Mouse (Mus musculus): ENCODE data around the gene Pno1. TPM values are rescaled to one million over a fixed set of nuclear protein-coding genes. Genes with fewer than 3 reads are reported as not detected.
A peak's percentile ranks its signal among the peaks of the same experiment; 100 is the strongest.

Pno1 gene
- polyA plus RNA-seq, 1 experiment from 2014 or later, result 50.3 TPM

DNA sequence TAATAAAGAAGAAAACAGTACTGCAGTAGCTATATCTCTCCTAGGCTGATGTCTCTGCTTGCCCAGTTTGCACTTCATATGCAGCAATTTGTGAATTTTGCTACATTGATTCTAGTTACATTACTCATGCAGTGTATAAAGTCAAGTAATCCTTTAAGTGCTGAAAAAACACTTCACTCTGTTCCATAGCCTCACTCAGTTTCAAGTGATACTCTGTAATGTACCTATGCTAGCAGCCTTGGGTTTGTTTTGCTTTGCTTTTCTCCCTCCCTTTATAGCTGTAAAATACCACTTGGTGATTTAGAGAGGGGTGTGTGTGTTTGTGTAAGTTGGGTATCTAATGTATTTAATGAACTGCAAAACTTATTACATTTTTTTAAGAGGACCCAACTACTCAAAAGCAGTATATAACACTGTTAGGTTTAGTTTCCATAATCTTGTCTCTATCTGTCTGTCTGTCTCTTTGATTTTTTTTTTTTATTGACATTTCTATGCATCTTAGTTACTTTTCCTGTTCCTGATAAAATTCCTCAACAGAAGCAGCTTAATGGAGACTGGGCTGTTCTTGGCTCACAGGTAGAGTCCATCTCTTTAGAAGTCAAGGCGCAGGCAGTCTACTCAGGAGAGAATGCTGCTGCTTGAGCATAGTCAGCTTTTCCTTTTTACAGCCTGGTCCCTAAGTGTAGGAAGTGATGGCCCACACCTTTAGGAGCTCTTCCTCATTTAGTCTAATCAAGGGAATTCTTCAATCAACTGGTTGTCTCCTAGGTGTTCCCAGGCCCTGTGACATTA, 40.2 kb downstream of the Pno1 start:
- peaks cover 3% of the 10 kb centered on the region; the same call in 1 of the 2 replicates for H3K9me3 ChIP-seq
- H3K27ac ChIP-seq, result no peak overlapping the region
- 91% methylated on average over 1 of the region's 1 CpGs for WGBS
- no peak for ATAC-seq (ENCODE audit: low FRiP score)
- peaks cover 5% of the 10 kb centered on the region; the same call in 1 of the 2 replicates for H3K36me3 ChIP-seq
- H3K4me1 ChIP-seq (replicated peaks), result peaks cover 28% of the 10 kb centered on the region
- H3K4me2 ChIP-seq, result no peak overlapping the region
- no peak overlapping the region for H3K9ac ChIP-seq
- H3K4me3 ChIP-seq, result no peak overlapping the region
- no peaks in the 10 kb centered on the region for H3K27me3 ChIP-seq

DNA sequence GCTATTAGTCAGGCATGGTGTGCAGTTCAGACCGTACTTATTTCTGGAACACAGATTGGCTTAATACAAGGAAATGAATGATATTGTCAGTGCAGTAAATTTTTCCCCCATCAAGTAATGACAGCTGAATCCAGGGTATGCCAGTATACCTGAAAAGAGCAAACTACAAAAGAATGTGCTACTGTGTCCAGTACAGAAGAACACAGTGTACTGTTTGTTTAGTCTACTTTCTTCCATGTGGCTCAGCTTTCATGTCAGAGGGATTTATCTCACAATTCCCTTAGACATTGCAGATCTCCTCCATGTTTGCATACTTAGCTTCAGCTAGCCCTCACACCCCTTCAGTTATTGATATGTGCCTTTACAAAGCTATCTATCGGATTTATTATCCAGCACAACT, 42.1 kb downstream of the Pno1 start:
- Histone ChIP-seq H3K4me3 (no peak overlapping the region), H3K9me3 (peaks cover 3% of the 10 kb centered on the region; the same call in 1 of the 2 replicates), H3K27ac (no peak overlapping the region), H3K9ac (no peak overlapping the region), H3K4me1 (replicated peaks) (peaks cover 39% of the 10 kb centered on the region), H3K27me3 (no peaks in the 10 kb centered on the region), H3K36me3 (peaks cover 5% of the 10 kb centered on the region; the same call in 1 of the 2 replicates), H3K4me2 (no peak overlapping the region)
- ATAC-seq (ENCODE audit: low FRiP score), result no peak
- 85% methylated on average over 2 of the region's 2 CpGs for WGBS

DNA sequence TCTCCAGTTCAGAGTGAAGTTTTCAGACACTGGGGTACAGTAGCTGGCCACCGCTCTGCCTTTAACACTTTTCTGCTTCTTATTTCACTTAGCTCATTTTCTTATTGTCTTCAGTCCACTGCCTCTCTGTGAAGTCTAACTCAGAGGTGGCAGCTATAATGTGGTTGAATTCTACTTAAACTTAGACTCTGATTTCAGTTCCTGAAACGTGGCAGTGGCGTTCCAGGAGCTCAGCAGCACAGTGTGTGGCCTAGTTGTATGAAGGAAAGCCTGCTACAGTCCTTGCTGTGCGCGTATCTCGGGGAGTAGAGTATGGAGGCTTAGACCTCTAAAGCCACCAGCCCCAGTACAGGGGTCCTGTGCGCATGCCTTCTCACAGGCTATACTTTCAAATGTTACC, 44.7 kb downstream of the Pno1 start:
- no peak overlapping the region; the same call in 1 of the 2 replicates for H3K27ac ChIP-seq
- ATAC-seq (ENCODE audit: low FRiP score), result no peak
- no peak overlapping the region for H3K9ac ChIP-seq
- no peaks in the 10 kb centered on the region for H3K9me3 ChIP-seq
- H3K36me3 ChIP-seq, result no peaks in the 10 kb centered on the region
- 89% methylated on average over 7 of the region's 7 CpGs for WGBS
- H3K4me1 ChIP-seq (replicated peaks), result peaks cover 57% of the 10 kb centered on the region
- H3K4me3 ChIP-seq, result no peak overlapping the region
- no peaks in the 10 kb centered on the region for H3K27me3 ChIP-seq
- no peak overlapping the region for H3K4me2 ChIP-seq

DNA sequence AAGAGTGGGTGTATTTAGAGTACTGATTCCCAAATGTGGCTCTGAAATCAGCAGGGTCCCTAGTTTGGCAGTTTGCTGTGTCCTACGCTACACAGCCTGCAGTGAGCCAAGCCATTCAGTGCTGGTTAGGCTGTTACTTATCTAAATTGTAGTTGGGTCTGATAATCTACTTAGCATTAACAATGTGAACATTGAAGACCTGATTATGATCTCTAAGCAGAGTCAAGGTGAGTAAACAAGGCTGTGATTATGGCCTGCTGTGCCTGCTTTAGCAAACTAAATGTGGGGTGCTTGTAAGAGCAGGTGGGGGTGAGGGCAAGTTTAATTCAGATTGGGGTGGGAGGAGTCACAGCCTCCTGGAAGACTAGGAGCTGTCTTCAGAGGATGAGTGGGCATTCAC, 47.4 kb downstream of the Pno1 start:
- H3K36me3 ChIP-seq, result no peaks in the 10 kb centered on the region
- H3K4me2 ChIP-seq, result no peak overlapping the region
- ATAC-seq (ENCODE audit: low FRiP score), result no peak
- H3K9ac ChIP-seq, result no peak overlapping the region
- WGBS, result 68% methylated on average over 1 of the region's 1 CpGs
- peaks cover 56% of the 10 kb centered on the region for H3K4me1 ChIP-seq (replicated peaks)
- no peaks in the 10 kb centered on the region for H3K9me3 ChIP-seq
- no peaks in the 10 kb centered on the region for H3K27me3 ChIP-seq
- no peak overlapping the region for H3K27ac ChIP-seq
- no peak overlapping the region for H3K4me3 ChIP-seq

DNA sequence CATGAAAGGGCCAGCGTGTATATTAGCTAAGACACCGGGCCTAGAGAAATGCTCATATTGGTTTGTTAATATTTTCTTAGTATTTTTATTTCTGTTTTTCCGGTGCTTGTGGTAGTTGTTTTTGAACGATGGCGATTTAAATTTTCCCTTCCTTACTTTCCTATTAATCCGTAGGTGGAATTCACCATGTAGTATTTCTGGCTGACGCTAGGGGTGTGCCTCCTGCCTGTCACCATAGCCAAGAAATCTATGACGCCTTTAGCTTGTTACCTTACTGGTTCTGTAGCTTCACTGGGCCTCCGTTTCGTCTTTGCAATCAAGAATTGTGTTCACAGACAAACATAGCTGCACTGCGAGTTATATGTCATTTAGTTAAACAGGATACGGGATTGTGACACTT, 51.1 kb downstream of the Pno1 start:
- H3K4me1 ChIP-seq (replicated peaks), result peaks cover 40% of the 10 kb centered on the region
- peak overlapping the region; percentile 99 for H3K9ac ChIP-seq
- no peaks in the 10 kb centered on the region for H3K9me3 ChIP-seq
- H3K4me2 ChIP-seq, result peak overlapping the region; percentile 68
- H3K27me3 ChIP-seq, result no peaks in the 10 kb centered on the region
- 4% methylated on average over 12 of the region's 12 CpGs for WGBS
- H3K4me3 ChIP-seq, result peak overlapping the region; percentile 99
- H3K36me3 ChIP-seq, result no peaks in the 10 kb centered on the region
- no peak for ATAC-seq (ENCODE audit: low FRiP score)
- H3K27ac ChIP-seq, result peak overlapping the region; percentile 96

DNA sequence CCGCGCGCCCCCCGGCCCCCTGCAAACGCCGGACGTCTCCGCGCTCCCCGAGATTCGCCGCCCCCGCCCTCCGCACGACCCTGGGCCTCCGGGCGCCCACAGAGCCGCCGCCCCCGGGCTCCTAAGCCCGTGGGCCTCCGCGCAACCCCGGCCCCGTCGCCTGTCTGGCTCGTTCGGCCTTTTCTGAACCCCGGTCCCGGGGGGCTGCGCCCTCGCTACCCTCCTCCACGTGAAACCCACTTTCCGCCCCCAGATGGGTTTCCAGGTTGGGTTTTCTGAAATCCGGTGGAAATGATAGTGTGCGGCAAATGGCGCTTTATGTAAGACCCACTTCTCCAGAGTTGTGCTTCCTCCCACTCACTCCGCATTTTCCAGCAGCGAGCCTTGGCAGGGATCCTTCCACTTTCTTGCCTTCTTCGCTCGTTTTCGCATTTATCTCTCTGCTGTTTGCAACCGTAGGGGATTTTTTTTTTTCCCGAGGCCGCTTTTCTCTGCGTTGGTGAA, 51.6 kb downstream of the Pno1 start:
- no peaks in the 10 kb centered on the region for H3K27me3 ChIP-seq
- peak overlapping the region; percentile 96 for H3K27ac ChIP-seq
- peak overlapping the region; percentile 68 for H3K4me2 ChIP-seq
- H3K4me1 ChIP-seq (replicated peaks), result peaks cover 39% of the 10 kb centered on the region
- no peaks in the 10 kb centered on the region for H3K36me3 ChIP-seq
- H3K9me3 ChIP-seq, result no peaks in the 10 kb centered on the region
- peak overlapping the region; percentile 99 for H3K4me3 ChIP-seq
- under 1% methylated on average over 32 of the region's 46 CpGs for WGBS
- ATAC-seq (ENCODE audit: low FRiP score), result peak; percentile 30
- peak overlapping the region; percentile 99 for H3K9ac ChIP-seq

DNA sequence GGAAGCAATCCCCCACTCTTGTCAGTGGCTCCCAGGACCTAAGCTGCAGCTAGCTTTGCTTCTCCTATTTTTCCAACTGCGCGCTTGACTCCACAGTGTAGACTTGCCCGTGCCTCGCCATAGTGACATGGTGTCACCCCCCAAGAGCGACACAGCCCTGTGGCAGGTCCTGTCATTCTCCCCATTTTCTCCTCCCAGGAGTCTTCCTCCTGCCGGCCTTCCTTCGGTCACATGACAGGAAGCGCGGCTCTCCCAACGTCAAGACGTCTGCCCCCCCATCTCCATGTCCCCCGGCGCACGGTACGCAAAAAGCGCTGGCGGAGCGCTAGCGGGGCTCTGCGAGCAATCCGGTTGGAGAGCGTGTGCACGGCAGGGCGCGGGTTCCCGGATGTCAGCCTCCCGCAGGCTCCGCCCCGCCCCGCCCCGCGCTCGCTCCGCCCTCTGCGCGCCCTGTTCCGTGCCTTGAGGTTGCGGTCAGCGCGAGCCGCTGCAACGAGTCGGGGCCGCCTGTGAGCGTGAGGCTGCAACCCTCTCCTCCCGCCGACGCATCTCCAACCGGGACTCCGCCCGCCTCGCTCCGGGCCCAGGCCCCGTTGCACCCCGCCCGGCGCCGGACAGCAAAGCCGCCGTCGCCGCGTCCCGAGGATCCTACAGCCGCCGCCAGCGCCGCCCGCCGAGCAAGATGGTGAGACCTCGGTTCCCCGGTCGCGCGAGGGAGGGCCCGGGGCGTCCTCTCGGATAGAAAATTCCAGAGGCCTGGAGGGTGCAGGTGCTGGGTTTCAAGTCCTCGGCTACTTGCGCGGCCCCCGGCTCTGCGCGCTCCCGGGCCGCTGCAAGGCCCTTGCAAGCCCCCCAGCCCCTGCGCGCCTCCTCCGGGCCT, 52.3 kb downstream of the Pno1 start, which contains the start of gene Ppp3r1:
Gene Ppp3r1, plus strand, starts transcription at position 406 of the 880 bp plus-strand sequence.
- Histone ChIP-seq H3K4me2 (peak within 1 kb of the TSS; percentile 68), H3K27ac (peak within 1 kb of the TSS; percentile 96), H3K27me3 (no peaks in the 10 kb centered on the region), H3K9ac (peak within 1 kb of the TSS; percentile 99), H3K9me3 (no peaks in the 10 kb centered on the region), H3K36me3 (no peaks in the 10 kb centered on the region), H3K4me1 (replicated peaks) (peaks cover 36% of the 10 kb centered on the region), H3K4me3 (peak within 1 kb of the TSS; percentile 99)
- under 1% methylated on average over 72 of the region's 89 CpGs for WGBS
- ATAC-seq (ENCODE audit: low FRiP score), result peak; percentile 97

Other genes with a start within 250 kb of the Pno1 start
- gene Cnrip1, start 160.0 kb downstream of the Pno1 start, polyA plus RNA-seq (2015; fragmentation: Nextera tagmentation; extraction: Ambion mirVana), result 99.1 and 99.3 TPM in 2 replicates
- 4.0 and 4.6 TPM in 2 replicates for gene Plek, start 159.2 kb downstream of the Pno1 start, polyA plus RNA-seq (2015; fragmentation: Nextera tagmentation; extraction: Ambion mirVana)
- 178 and 180 TPM in 2 replicates for gene Ppp3r1, start 52.3 kb downstream of the Pno1 start, polyA plus RNA-seq (2015; fragmentation: Nextera tagmentation; extraction: Ambion mirVana)
- 20.6 and 22.4 TPM in 2 replicates for gene Wdr92, start 29.5 kb downstream of the Pno1 start, polyA plus RNA-seq (2015; fragmentation: Nextera tagmentation; extraction: Ambion mirVana)
- 129 and 131 TPM in 2 replicates for gene C1d, start 46.0 kb upstream of the Pno1 start, polyA plus RNA-seq (2015; fragmentation: Nextera tagmentation; extraction: Ambion mirVana)